Mouse (Mus musculus) forebrain, embryonic 15.5 days (tissue): ENCODE results near the gene Rpl35a. TPM values are rescaled to one million over a fixed set of nuclear protein-coding genes. Genes with fewer than 3 reads are reported as not detected.

Source experiments
- ATAC-seq: fragments of 200-750 bp; cut with Nextera tagmentation; replicated peaks from 2 replicates; pipeline ENCODE4 v1.8.0; 2017; ENCODE audit warnings: mild to moderate bottlenecking, moderate TSS enrichment, moderate library complexity
- H3K27ac ChIP-seq: fragments of 300-500 bp; sonication (generic); replicated peaks from 2 replicates; pipeline ENCODE4 v1.5.1; 2015; ENCODE audit warnings: mild to moderate bottlenecking, inconsistent platforms
- H3K27me3 ChIP-seq: fragments of 300-500 bp; sonication (generic); 2 replicates; pipeline ENCODE4 v1.6.1; 2015; ENCODE audit warnings: inconsistent platforms
- H3K36me3 ChIP-seq: fragments of 300-500 bp; sonication (generic); 2 replicates; pipeline ENCODE4 v1.6.1; 2015; ENCODE audit warnings: mild to moderate bottlenecking, inconsistent platforms
- H3K4me1 ChIP-seq: fragments of 300-500 bp; sonication (generic); 2 replicates; pipeline ENCODE4 v1.6.1; 2015; ENCODE audit warnings: inconsistent platforms
- H3K4me2 ChIP-seq: fragments of 300-500 bp; sonication (generic); replicated peaks from 2 replicates; pipeline ENCODE4 v1.6.1; 2015; ENCODE audit warnings: mild to moderate bottlenecking, inconsistent platforms
- H3K4me3 ChIP-seq: fragments of 300-500 bp; sonication (generic); 2 replicates; pipeline ENCODE4 v1.5.1; 2015; ENCODE audit warnings: mild to moderate bottlenecking, inconsistent platforms
- H3K9ac ChIP-seq: fragments of 300-500 bp; sonication (generic); replicated peaks from 2 replicates; pipeline ENCODE4 v1.6.1; 2015; ENCODE audit warnings: mild to moderate bottlenecking, inconsistent platforms
- H3K9me3 ChIP-seq: fragments of 300-500 bp; sonication (generic); 2 replicates; pipeline ENCODE4 v1.6.1; 2016; ENCODE audit warnings: inconsistent platforms
- WGBS: fragments of 180-500 bp; shearing (Covaris S2); methylation state at CpG from one replicate; pipeline ENCODE4 v1.1.7; 2015; ENCODE audit warnings: mixed read lengths; 5-methylcytosine and 5-hydroxymethylcytosine counted together
- microRNA counts: library from miRNA; unstranded; fragments of <30 nt; microRNA quantifications from one replicate; lab custom pipeline; 2016
- microRNA-seq: library from miRNA; unstranded; fragments of <30 nt; microRNA quantifications from one replicate; pipeline ENCODE4, GENCODE M21; 2016
- polyA plus RNA-seq: library from polyadenylated mRNA; unstranded; fragments of >200 nt; fragmentation: Nextera tagmentation; extraction: Ambion mirVana; gene quantifications from 2 replicates; pipeline ENCODE4 v1.2.1, GENCODE M21; 2015

Gene Rpl35a
- polyA plus RNA-seq, 1 experiment from 2014 or later = 534 TPM

- Histone ChIP-seq H3K4me3 (no peak overlapping the region), H3K27me3 (no peaks in the 10 kb centered on the region), H3K27ac (no peak overlapping the region), H3K4me1 (no peaks in the 10 kb centered on the region), H3K9ac (no peak overlapping the region), H3K36me3 (peaks cover 12% of the 10 kb centered on the region; the same call in 1 of the 2 replicates), H3K4me2 (no peak overlapping the region), H3K9me3 (no peaks in the 10 kb centered on the region)
- 91% methylated on average over 5 of the region's 5 CpGs for WGBS
- no peak for ATAC-seq
Measured at GRCm38 (mm10) chr16:33077069-33077627, 20.9 kb downstream of the Rpl35a start.

GRCm38 (mm10) chr16:33080063-33080462 lies 23.8 kb downstream of the Rpl35a start:
- Histone ChIP-seq H3K36me3 (0 out of 2 replicates have a peak, but pooled peaks cover 7% of the 10 kb centered on the region), H3K4me3 (no peak overlapping the region), H3K9me3 (no peaks in the 10 kb centered on the region), H3K4me1 (no peaks in the 10 kb centered on the region), H3K27me3 (no peaks in the 10 kb centered on the region), H3K4me2 (no peak overlapping the region), H3K27ac (no peak overlapping the region), H3K9ac (no peak overlapping the region)
- WGBS = 95% methylated on average over 7 of the region's 7 CpGs
- no peak for ATAC-seq

- no peak for ATAC-seq
- Histone ChIP-seq H3K27ac (no peak overlapping the region), H3K4me2 (no peak overlapping the region), H3K9me3 (no peaks in the 10 kb centered on the region), H3K9ac (no peak overlapping the region), H3K36me3 (0 out of 2 replicates have a peak, but pooled peaks cover 2% of the 10 kb centered on the region), H3K27me3 (no peaks in the 10 kb centered on the region), H3K4me3 (no peak overlapping the region), H3K4me1 (no peaks in the 10 kb centered on the region)
- WGBS = 85% methylated on average over 6 of the region's 6 CpGs
Measured at GRCm38 (mm10) chr16:33082951-33083350, 26.7 kb downstream of the Rpl35a start.

GRCm38 (mm10) chr16:33083996-33084395 lies 27.7 kb downstream of the Rpl35a start:
- ATAC-seq = no peak
- Histone ChIP-seq H3K4me2 (no peak overlapping the region), H3K27me3 (no peaks in the 10 kb centered on the region), H3K4me3 (no peak overlapping the region), H3K4me1 (no peaks in the 10 kb centered on the region), H3K27ac (no peak overlapping the region), H3K36me3 (0 out of 2 replicates have a peak, but pooled peaks cover 2% of the 10 kb centered on the region), H3K9me3 (no peaks in the 10 kb centered on the region), H3K9ac (no peak overlapping the region)
- 96% methylated on average over 2 of the region's 2 CpGs for WGBS

- 83% methylated on average over 8 of the region's 8 CpGs for WGBS
- no peak overlapping the region for H3K9ac ChIP-seq
- no peak overlapping the region for H3K4me3 ChIP-seq
- no peaks in the 10 kb centered on the region for H3K9me3 ChIP-seq
- H3K4me2 ChIP-seq = no peak overlapping the region
- H3K27me3 ChIP-seq = no peaks in the 10 kb centered on the region
- no peak overlapping the region for H3K27ac ChIP-seq
- no peak for ATAC-seq
- H3K36me3 ChIP-seq = 0 out of 2 replicates have a peak, but pooled peaks cover 9% of the 10 kb centered on the region
- no peaks in the 10 kb centered on the region for H3K4me1 ChIP-seq
Measured at GRCm38 (mm10) chr16:33085666-33086065, 29.4 kb downstream of the Rpl35a start.

MicroRNAs encoded within 50 kb of the gene (microRNA counts, 519-probe panel; counts per million panel counts)
- not detected for microRNA mmu-miR-1947 (lab: Ali Mortazavi, UCI)

Small RNA genes lying within 50 kb of the gene (microRNA-seq; reads per million reads assigned to microRNA genes)
- gene Gm22231 (not detected), gene Mir1947 (4.4 reads per million, percentile 16 among the genes with 10 or more reads in this experiment)

Other genes starting within 250 kb of the Rpl35a start
- not detected in 2 replicates for gene Smbd1, start 246.0 kb upstream of the Rpl35a start, polyA plus RNA-seq
- gene Fyttd1, start 179.0 kb upstream of the Rpl35a start, polyA plus RNA-seq = 110 and 122 TPM in 2 replicates
- gene Rubcn, start 178.7 kb upstream of the Rpl35a start, polyA plus RNA-seq = 32.3 and 33.7 TPM in 2 replicates
- gene Lrch3, start 142.4 kb upstream of the Rpl35a start, polyA plus RNA-seq = 36.5 and 39.4 TPM in 2 replicates
- gene Iqcg, start 235 bp upstream of the Rpl35a start, polyA plus RNA-seq = 3.1 and 4.7 TPM in 2 replicates
- gene Lmln, start 6.1 kb downstream of the Rpl35a start, polyA plus RNA-seq = 3.3 and 3.7 TPM in 2 replicates
- gene Osbpl11, start 128.6 kb downstream of the Rpl35a start, polyA plus RNA-seq = 20.3 and 22.0 TPM in 2 replicates
- 74.1 and 79.4 TPM in 2 replicates for gene Snx4, start 195.0 kb downstream of the Rpl35a start, polyA plus RNA-seq